Mouse (Mus musculus) cerebellum, postnatal 25 days (tissue): ENCODE measurements around the gene Rps13.
A peak's percentile ranks its signal among the peaks of the same experiment; 100 is the strongest.

ENCODE experiments used
- DNase-seq, 2 experiments: peaks; one replicate each; pipeline ENCODE4 v3.0.0; 2021; ENCODE audit warnings: mixed read lengths in 2 of 2

Gene Rps13

GRCm38 (mm10) chr7:116290559-116290958 is 43.4 kb downstream of the Rps13 start:
- DNase-seq: no peak

GRCm38 (mm10) chr7:116288996-116289395 is 45.0 kb downstream of the Rps13 start:
- no peak for DNase-seq

- no peak for DNase-seq
Observed at GRCm38 (mm10) chr7:116287959-116288358, 46.0 kb downstream of the Rps13 start.

DNA sequence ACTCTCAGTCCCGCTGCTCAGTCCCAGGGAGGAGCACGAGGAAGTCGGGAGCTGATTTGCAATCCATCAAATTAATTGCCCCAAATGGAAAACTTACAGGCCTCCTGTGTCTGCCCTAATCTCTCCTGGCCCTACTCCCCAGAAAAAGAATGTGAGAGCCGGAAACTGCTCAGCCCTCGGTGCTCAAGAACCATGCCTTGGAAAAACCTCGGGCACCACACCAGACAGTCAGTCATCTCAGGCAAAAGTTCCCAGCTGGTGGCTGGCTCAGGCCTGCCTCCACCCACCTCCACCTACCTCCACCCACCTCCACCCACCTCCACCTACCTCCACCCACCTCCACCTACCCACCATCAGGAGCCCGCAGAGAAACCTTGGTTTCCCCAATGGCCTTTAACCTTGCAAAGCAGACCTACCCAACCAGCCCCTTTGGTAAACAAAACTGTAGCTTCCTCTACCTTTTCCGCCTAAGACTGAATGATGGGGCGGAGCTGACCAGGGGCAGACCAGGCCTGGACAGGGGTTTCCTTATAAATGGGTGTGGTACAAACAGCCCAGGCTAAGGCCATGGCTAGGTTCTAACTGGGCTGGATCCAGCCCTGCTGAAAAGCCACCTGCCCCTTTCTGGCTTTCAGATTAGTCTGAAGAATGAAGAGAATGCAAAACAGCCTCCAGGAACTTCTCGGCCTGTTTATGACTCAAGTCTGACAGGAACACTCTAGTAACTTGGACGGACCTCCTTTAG is 47.2 kb downstream of the Rps13 start:
- no peak for DNase-seq

DNA sequence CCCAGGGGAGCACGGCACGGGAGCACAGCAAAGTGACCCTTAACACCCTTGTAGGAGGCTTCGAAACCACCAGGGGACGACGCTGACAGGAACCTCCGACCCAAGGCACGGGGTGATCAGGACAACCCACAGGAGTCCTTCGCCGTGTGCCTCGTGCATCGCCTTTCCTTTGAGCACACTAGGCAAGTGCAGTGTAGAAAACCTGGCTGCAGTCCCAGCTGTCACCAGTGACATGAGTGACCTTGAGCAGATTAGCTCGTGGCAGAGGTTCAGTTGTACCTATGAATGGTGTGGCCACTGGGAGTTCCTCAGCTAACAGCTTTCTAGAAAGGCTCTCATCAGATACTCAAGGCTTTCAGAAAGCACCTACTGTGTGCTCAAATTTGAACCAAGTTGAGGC is 47.8 kb downstream of the Rps13 start:
- no peak for DNase-seq

- no peak for DNase-seq
Observed at GRCm38 (mm10) chr7:116285216-116285615, 48.8 kb downstream of the Rps13 start.

GRCm38 (mm10) chr7:116282755-116283154 is 51.2 kb downstream of the Rps13 start:
- DNase-seq: peak in 1 of 2 experiments; percentile 26
